Mouse (Mus musculus) hindbrain, embryonic 11.5 days (tissue): ENCODE measurements around the gene Mpp4. TPM values are rescaled to one million over a fixed set of nuclear protein-coding genes. Genes with fewer than 3 reads are reported as not detected.

Experiments
- ATAC-seq: fragments of 200-750 bp; cut with Nextera tagmentation; 2 replicates; pipeline ENCODE4 v1.8.0; 2017; ENCODE audit warnings: mild to moderate bottlenecking, moderate TSS enrichment, moderate library complexity; ENCODE audit not compliant: low FRiP score
- DNase-seq: peaks from one replicate; pipeline ENCODE4 v3.0.0-alpha.2; 2015; ENCODE audit warnings: low spot score
- H3K27ac ChIP-seq: fragments of 300-500 bp; sonication (generic); 2 replicates; pipeline ENCODE4 v1.5.1; 2014; ENCODE audit warnings: mild to moderate bottlenecking, low read depth, low read length
- H3K27me3 ChIP-seq: fragments of 300-500 bp; sonication (generic); 2 replicates; pipeline ENCODE4 v1.6.1; 2014; ENCODE audit warnings: mild to moderate bottlenecking, low read length, moderate library complexity, mixed read lengths; ENCODE audit not compliant: control insufficient read depth, insufficient read depth
- H3K36me3 ChIP-seq: fragments of 300-500 bp; sonication (generic); 2 replicates; pipeline ENCODE4 v1.6.1; 2014; ENCODE audit warnings: mild to moderate bottlenecking, low read length, moderate library complexity, mixed read lengths; ENCODE audit not compliant: control insufficient read depth, insufficient read depth
- H3K4me1 ChIP-seq: fragments of 300-500 bp; sonication (generic); replicated peaks from 2 replicates; pipeline ENCODE4 v1.6.1; 2014; ENCODE audit warnings: low read length, mixed read lengths; ENCODE audit not compliant: control insufficient read depth, insufficient read depth
- H3K4me2 ChIP-seq: fragments of 300-500 bp; sonication (generic); replicated peaks from 2 replicates; pipeline ENCODE4 v1.6.1; 2014; ENCODE audit warnings: mild to moderate bottlenecking, low read depth, low read length
- H3K4me3 ChIP-seq: fragments of 300-500 bp; sonication (generic); 2 replicates; pipeline ENCODE4 v1.5.1; 2014; ENCODE audit warnings: low read depth, low read length
- H3K9ac ChIP-seq: fragments of 300-500 bp; sonication (generic); 2 replicates; pipeline ENCODE4 v1.6.1; 2014; ENCODE audit warnings: low read depth, low read length
- H3K9me3 ChIP-seq: fragments of 300-500 bp; sonication (generic); 2 replicates; pipeline ENCODE4 v1.6.1; 2016; ENCODE audit warnings: low read length; ENCODE audit not compliant: control insufficient read depth
- WGBS: fragments of 180-500 bp; shearing (Covaris S2); extraction: QIAGEN DNeasy Blood & Tissue Kit; methylation state at CpG from one replicate; pipeline ENCODE4 v1.1.7; 2014; 5-methylcytosine and 5-hydroxymethylcytosine counted together
- polyA plus RNA-seq: library from polyadenylated mRNA; unstranded; fragments of >200 nt; fragmentation: Nextera tagmentation; extraction: Ambion mirVana; gene quantifications from 2 replicates; pipeline ENCODE4 v1.2.1, GENCODE M21; 2014

Mpp4 gene
- polyA plus RNA-seq, 1 experiment from 2014 or later, result 0.96 TPM

DNA sequence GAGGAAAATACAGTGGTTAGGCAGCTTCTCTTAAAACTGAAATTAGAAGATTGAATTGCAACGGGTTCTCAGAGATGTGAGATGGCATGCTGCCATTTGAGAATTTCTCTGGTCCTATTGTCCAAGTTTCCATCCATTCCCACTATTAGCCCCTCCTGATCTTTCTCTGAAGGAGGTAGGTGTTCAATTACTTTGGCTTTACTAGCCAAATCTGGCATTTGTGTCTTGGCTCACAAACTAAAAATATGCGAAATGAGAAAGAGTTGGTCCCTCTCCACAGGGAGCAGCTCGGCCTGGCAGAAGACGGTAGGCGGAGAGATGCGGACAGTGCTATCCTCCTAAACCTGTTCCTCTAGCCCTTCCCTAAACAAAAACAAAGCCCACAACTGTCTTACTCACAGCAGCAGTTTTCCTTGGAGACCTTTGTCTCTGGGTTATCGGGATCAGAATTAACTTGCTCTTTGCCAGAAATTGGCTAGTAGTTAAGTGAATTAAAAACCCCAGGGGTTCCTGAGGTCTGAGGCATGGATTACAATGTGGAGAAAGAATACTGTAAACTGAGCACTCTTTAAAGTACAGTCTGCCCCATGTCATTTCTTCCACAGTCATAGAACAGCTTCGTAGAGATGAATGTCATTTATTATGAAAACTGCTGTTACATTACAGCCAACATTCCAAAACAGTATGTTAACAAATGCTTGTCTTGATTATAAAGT, 722 bp downstream of the Mpp4 start:
- H3K4me2 ChIP-seq, result no peak overlapping the region
- ATAC-seq (no peak), DNase-seq (no peak)
- H3K4me1 ChIP-seq, result no peaks in the 10 kb centered on the region
- 48% methylated on average over 8 of the region's 8 CpGs for WGBS
- H3K9me3 ChIP-seq, result no peaks in the 10 kb centered on the region
- H3K27ac ChIP-seq, result no peak overlapping the region
- H3K36me3 ChIP-seq, result peaks cover 5% of the 10 kb centered on the region; the same call in 1 of the 2 replicates
- H3K9ac ChIP-seq, result no peak overlapping the region
- no peak overlapping the region for H3K4me3 ChIP-seq
- H3K27me3 ChIP-seq, result no peaks in the 10 kb centered on the region

GRCm38 (mm10) chr1:59161396-59161795, 1.8 kb downstream of the Mpp4 start:
- H3K9ac ChIP-seq, result no peak overlapping the region
- H3K4me1 ChIP-seq, result no peaks in the 10 kb centered on the region
- no peaks in the 10 kb centered on the region for H3K9me3 ChIP-seq
- peaks cover 2% of the 10 kb centered on the region; the same call in 1 of the 2 replicates for H3K36me3 ChIP-seq
- no peaks in the 10 kb centered on the region for H3K27me3 ChIP-seq
- WGBS, result 84% methylated on average over 6 of the region's 6 CpGs
- DNase-seq, result no peak
- H3K27ac ChIP-seq, result no peak overlapping the region
- no peak overlapping the region for H3K4me2 ChIP-seq
- no peak for ATAC-seq
- H3K4me3 ChIP-seq, result no peak overlapping the region

GRCm38 (mm10) chr1:59160871-59161270, 2.3 kb downstream of the Mpp4 start:
- Histone ChIP-seq H3K27me3 (no peaks in the 10 kb centered on the region), H3K36me3 (no peaks in the 10 kb centered on the region), H3K4me2 (no peak overlapping the region), H3K4me1 (no peaks in the 10 kb centered on the region), H3K27ac (no peak overlapping the region), H3K9me3 (no peaks in the 10 kb centered on the region), H3K4me3 (no peak overlapping the region), H3K9ac (no peak overlapping the region)
- DNase-seq, result no peak
- WGBS, result 84% methylated on average over 6 of the region's 6 CpGs
- ATAC-seq, result no peak

GRCm38 (mm10) chr1:59159136-59159535, 4.1 kb downstream of the Mpp4 start:
- Histone ChIP-seq H3K36me3 (no peaks in the 10 kb centered on the region), H3K9ac (no peak overlapping the region), H3K27me3 (no peaks in the 10 kb centered on the region), H3K9me3 (no peaks in the 10 kb centered on the region), H3K4me3 (no peak overlapping the region), H3K4me2 (no peak overlapping the region), H3K4me1 (no peaks in the 10 kb centered on the region), H3K27ac (no peak overlapping the region)
- ATAC-seq (no peak), DNase-seq (no peak)
- 82% methylated on average over 3 of the region's 3 CpGs for WGBS

DNA sequence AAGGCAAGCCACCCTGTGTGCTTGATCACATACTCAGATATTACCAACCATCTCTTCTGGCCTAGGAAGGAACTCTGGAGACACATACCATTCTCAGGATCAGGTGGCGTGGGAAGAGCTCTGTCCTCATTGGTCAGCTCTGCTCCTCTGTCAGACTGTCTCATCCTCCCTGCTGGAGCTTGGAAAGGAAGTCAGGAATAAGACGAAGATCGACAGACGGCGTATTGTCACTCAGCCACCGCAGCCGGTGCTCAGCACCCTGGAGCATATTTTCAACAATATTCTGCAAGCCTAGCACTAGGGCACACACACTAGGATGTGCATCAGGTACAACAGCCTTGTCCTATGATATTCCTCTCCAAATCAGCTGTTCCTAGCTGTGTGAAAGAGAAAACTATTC, 4.7 kb downstream of the Mpp4 start:
- Histone ChIP-seq H3K36me3 (no peaks in the 10 kb centered on the region), H3K9me3 (no peaks in the 10 kb centered on the region), H3K27ac (no peak overlapping the region), H3K4me1 (no peaks in the 10 kb centered on the region), H3K4me3 (no peak overlapping the region), H3K9ac (no peak overlapping the region), H3K27me3 (no peaks in the 10 kb centered on the region), H3K4me2 (no peak overlapping the region)
- DNase-seq, result no peak
- 86% methylated on average over 7 of the region's 7 CpGs for WGBS
- no peak for ATAC-seq

- H3K9me3 ChIP-seq, result no peaks in the 10 kb centered on the region
- no peaks in the 10 kb centered on the region for H3K36me3 ChIP-seq
- H3K4me1 ChIP-seq, result no peaks in the 10 kb centered on the region
- H3K27me3 ChIP-seq, result no peaks in the 10 kb centered on the region
- no peak overlapping the region for H3K4me3 ChIP-seq
- 86% methylated on average over 4 of the region's 4 CpGs for WGBS
- DNase-seq (no peak), ATAC-seq (no peak)
- no peak overlapping the region for H3K27ac ChIP-seq
- H3K4me2 ChIP-seq, result no peak overlapping the region
- H3K9ac ChIP-seq, result no peak overlapping the region
These were observed 5.3 kb downstream of the Mpp4 start for GRCm38 (mm10) chr1:59157846-59158245.

DNA sequence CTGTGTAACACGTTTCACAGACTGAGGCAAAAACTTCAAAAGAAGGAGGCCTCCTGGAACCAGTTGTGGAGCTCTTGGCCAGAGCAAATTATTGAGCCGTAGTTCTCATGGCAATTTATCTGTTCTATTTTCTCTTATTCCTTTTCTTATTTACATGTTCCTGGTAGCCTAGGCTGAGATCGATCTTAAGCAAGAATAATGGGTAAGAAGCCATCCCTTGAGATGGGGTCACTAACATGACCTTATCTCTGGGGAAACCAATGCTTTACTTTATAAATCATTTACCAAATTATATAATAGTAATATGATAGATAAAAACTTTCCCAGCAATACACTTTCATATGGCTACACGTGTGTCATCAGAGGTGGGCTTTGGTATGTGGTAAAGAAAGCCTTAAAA, 10.8 kb downstream of the Mpp4 start:
- H3K27me3 ChIP-seq, result no peaks in the 10 kb centered on the region
- ATAC-seq (no peak), DNase-seq (no peak)
- H3K9me3 ChIP-seq, result no peaks in the 10 kb centered on the region
- H3K9ac ChIP-seq, result no peak overlapping the region
- no peak overlapping the region for H3K4me2 ChIP-seq
- WGBS, result 82% methylated on average over 4 of the region's 4 CpGs
- no peak overlapping the region for H3K4me3 ChIP-seq
- no peak overlapping the region for H3K27ac ChIP-seq
- no peaks in the 10 kb centered on the region for H3K36me3 ChIP-seq
- H3K4me1 ChIP-seq, result no peaks in the 10 kb centered on the region

GRCm38 (mm10) chr1:59150542-59150941, 12.6 kb downstream of the Mpp4 start:
- no peaks in the 10 kb centered on the region for H3K27me3 ChIP-seq
- no peak overlapping the region for H3K27ac ChIP-seq
- no peaks in the 10 kb centered on the region for H3K9me3 ChIP-seq
- no peak overlapping the region for H3K4me3 ChIP-seq
- ATAC-seq (no peak), DNase-seq (no peak)
- H3K36me3 ChIP-seq, result no peaks in the 10 kb centered on the region
- no peak overlapping the region for H3K9ac ChIP-seq
- no peak overlapping the region for H3K4me2 ChIP-seq
- no peaks in the 10 kb centered on the region for H3K4me1 ChIP-seq
- WGBS, result 89% methylated on average over 5 of the region's 5 CpGs

- Histone ChIP-seq H3K4me3 (no peak overlapping the region), H3K4me1 (no peaks in the 10 kb centered on the region), H3K9me3 (no peaks in the 10 kb centered on the region), H3K4me2 (no peak overlapping the region), H3K9ac (no peak overlapping the region), H3K27ac (no peak overlapping the region), H3K27me3 (no peaks in the 10 kb centered on the region), H3K36me3 (no peaks in the 10 kb centered on the region)
- WGBS, result 81% methylated on average over 10 of the region's 10 CpGs
- peak; percentile 12 for DNase-seq
- no peak for ATAC-seq
These were observed 18.6 kb downstream of the Mpp4 start for GRCm38 (mm10) chr1:59144543-59144942.
